ENCODE assay signal across 14 mouse cellular contexts in genomic region chr3:131511616-131512015, GRCm38 (mm10). TPM values are rescaled to one million over a fixed set of nuclear protein-coding genes. Genes with fewer than 3 reads are reported as not detected.
DNase-seq lines count a peak whose midpoint lies in the region; TF ChIP-seq lines count a peak whose summit lies in the region.
"Had no signal": no experiment of that assay in that cellular context is flagged by ENCODE, and none has a peak within 500 bp of the region (broad histone marks: within the 10 kb centered on the region; RNA-seq: fewer than 3 reads in every experiment).

No protein-coding gene starts in this region.

- no peak overlapping the region for H3K9ac ChIP-seq in heart, adult 2 months (ENCODE audit: low read depth, low read length)
- no peak overlapping the region for H3K9ac ChIP-seq in CH12.LX (ENCODE audit: insufficient read depth, low read depth)
- H3K9ac ChIP-seq: heart, embryonic 15.5 days; hindbrain, embryonic 15.5 days; midbrain, embryonic 13.5 days; neural tube, embryonic 12.5 days had no signal

- WGBS in heart, adult 2 months, result 54% methylated on average over 8 of the region's 8 CpGs

- no peaks in the 10 kb centered on the region for H3K4me1 ChIP-seq in heart, adult 2 months (ENCODE audit: control insufficient read depth, insufficient read depth, low read length)
- peaks cover 0 to 7% of the 10 kb centered on the region in 2 experiments; a peak in 2 of 4 replicates for H3K4me1 ChIP-seq in CH12.LX (ENCODE audit: control insufficient read depth in 1 of 2, insufficient read depth in 2 of 2)
- H3K4me1 ChIP-seq: heart, embryonic 15.5 days; hindbrain, embryonic 15.5 days; midbrain, embryonic 13.5 days; neural tube, embryonic 12.5 days had no signal

- DNase-seq in heart, adult 2 months, result no peak
- DNase-seq in heart, adult 18-20 months, result no peak
- no peak for DNase-seq in left cerebral cortex, adult 2 months (ENCODE audit: extremely low spot score in 1 of 2, low spot score in 2 of 2)
- DNase-seq in left cerebral cortex, adult 11 months (ENCODE audit: low spot score), result no peak
- DNase-seq in CH12.LX (ENCODE audit: extremely low read depth), result no peak
- DNase-seq in brain, embryonic 14.5 days (ENCODE audit: low read depth), result no peak
- DNase-seq in right cerebral cortex, postnatal 36 days (ENCODE audit: low spot score in 2 of 2), result no peak
- DNase-seq: cerebellum, adult 11-12 months; gastrocnemius, postnatal 36 days; thymus, adult 18-20 months had no signal

- intact Hi-C loops in heart, adult 2 months (cut with DNase I), result no loop called here
- intact Hi-C loops in left cerebral cortex, adult 2 months (cut with DNase I), result no loop called here

- H3K79me2 ChIP-seq in heart, adult 2 months (replicated peaks; ENCODE audit: control insufficient read depth, insufficient read depth, low read length), result no peaks in the 10 kb centered on the region
- H3K79me2 ChIP-seq in CH12.LX (replicated peaks; ENCODE audit: control insufficient read depth, extremely low read depth, insufficient read depth, poor library complexity, severe bottlenecking), result no peaks in the 10 kb centered on the region

- TF ChIP-seq CTCF in heart, adult 2 months (IDR thresholded peaks at IDR 0.05), result peak; percentile 47
- peak; percentile 29 for TF ChIP-seq CTCF in left cerebral cortex, adult 2 months (IDR thresholded peaks at IDR 0.05)
- peak in 1 of 2 experiments; percentile 67; a peak in 2 of 4 replicates for TF ChIP-seq CTCF in CH12.LX (conservative IDR thresholded peaks at IDR 0.05 in 1 of 2, IDR thresholded peaks at IDR 0.05 in 1 of 2; ENCODE audit: low read depth in 2 of 2, low read length in 2 of 2)
- TF ChIP-seq CTCF in brain, embryonic 14.5 days (IDR thresholded peaks at IDR 0.05; ENCODE audit: borderline replicate concordance, extremely low read depth, insufficient read depth, insufficient read length), result peak; percentile 1; the same call in 1 of the 2 replicates

- no peaks in the 10 kb centered on the region for H3K9me3 ChIP-seq in CH12.LX (replicated peaks; ENCODE audit: low read length)
- H3K9me3 ChIP-seq: heart, embryonic 15.5 days; hindbrain, embryonic 15.5 days; midbrain, embryonic 13.5 days; neural tube, embryonic 12.5 days had no signal

- TF ChIP-seq RAD21 in CH12.LX (IDR thresholded peaks at IDR 0.05; ENCODE audit: low read depth, low read length), result peak; percentile 59

- TF ChIP-seq EP300 in heart, adult 2 months (IDR thresholded peaks at IDR 0.05; ENCODE audit: insufficient read depth, low read depth, low read length), result no peak
- no peak for TF ChIP-seq EP300 in CH12.LX (IDR thresholded peaks at IDR 0.05; ENCODE audit: low read length)

- H3K4me2 ChIP-seq in CH12.LX (ENCODE audit: insufficient read depth, low read depth, poor library complexity, severe bottlenecking), result no peak overlapping the region
- H3K4me2 ChIP-seq: heart, embryonic 15.5 days; hindbrain, embryonic 15.5 days; midbrain, embryonic 13.5 days; neural tube, embryonic 12.5 days had no signal

- no peaks in the 10 kb centered on the region for H3K27me3 ChIP-seq in heart, adult 2 months (ENCODE audit: control insufficient read depth, insufficient read depth, low read length)
- no peaks in the 10 kb centered on the region for H3K27me3 ChIP-seq in CH12.LX (replicated peaks)
- H3K27me3 ChIP-seq: heart, embryonic 15.5 days; hindbrain, embryonic 15.5 days; midbrain, embryonic 13.5 days had no signal

- TF ChIP-seq POLR2A in heart, adult 2 months (IDR thresholded peaks at IDR 0.05; ENCODE audit: insufficient read depth, low read depth, low read length), result no peak
- no peak for TF ChIP-seq POLR2A in CH12.LX (IDR thresholded peaks at IDR 0.05; ENCODE audit: low read depth, low read length)
- TF ChIP-seq POLR2A in brain, embryonic 14.5 days (IDR thresholded peaks at IDR 0.05; ENCODE audit: borderline replicate concordance, extremely low read depth, insufficient read depth, insufficient read length, poor library complexity, severe bottlenecking), result no peak

- in situ Hi-C loops in CH12.LX (cut with MboI; ENCODE audit: low pct_ligation_motif_present, low pct_unique_long_range_greater_than_20kb, low sequenced_read_pairs), result no loop called here

- no peaks in the 10 kb centered on the region for H3K36me3 ChIP-seq in heart, adult 2 months (ENCODE audit: control insufficient read depth, insufficient read depth, low read length)
- no peaks in the 10 kb centered on the region for H3K36me3 ChIP-seq in CH12.LX (replicated peaks in 1 of 2; ENCODE audit: control insufficient read depth in 1 of 2, insufficient read depth in 1 of 2, low read length in 1 of 2)
- H3K36me3 ChIP-seq: heart, embryonic 15.5 days; hindbrain, embryonic 15.5 days; midbrain, embryonic 13.5 days; neural tube, embryonic 12.5 days had no signal

- no peak overlapping the region for H3K27ac ChIP-seq in heart, adult 2 months
- no peak overlapping the region for H3K27ac ChIP-seq in left cerebral cortex, adult 2 months
- no peak overlapping the region for H3K27ac ChIP-seq in CH12.LX (ENCODE audit: insufficient read depth, low read depth)
- H3K27ac ChIP-seq: heart, embryonic 15.5 days; hindbrain, embryonic 15.5 days; midbrain, embryonic 13.5 days; neural tube, embryonic 12.5 days had no signal

- dilution Hi-C loops in CH12.LX (cut with MboI; ENCODE audit: extremely low pct_ligation_motif_present, extremely low pct_unique_long_range_greater_than_20kb, low sequenced_read_pairs), result no loop called here

- H3K4me3 ChIP-seq in heart, adult 2 months, result no peak overlapping the region
- H3K4me3 ChIP-seq in left cerebral cortex, adult 2 months, result no peak overlapping the region
- H3K4me3 ChIP-seq in CH12.LX (replicated peaks in 1 of 3; ENCODE audit: low read depth in 2 of 3, low read length in 2 of 3, poor library complexity in 1 of 3), result no peak overlapping the region
- H3K4me3 ChIP-seq: heart, embryonic 15.5 days; hindbrain, embryonic 15.5 days; midbrain, embryonic 13.5 days; neural tube, embryonic 12.5 days had no signal

TF ChIP-seq in CH12.LX, 34 proteins besides CTCF, POLR2A, EP300 and RAD21:
- TF ChIP-seq ETS1 (conservative IDR thresholded peaks at IDR 0.05; ENCODE audit: low read depth, low read length) (no peak), JUN (IDR thresholded peaks at IDR 0.05; ENCODE audit: insufficient read depth, low read depth, low read length) (no peak), SMC3 (IDR thresholded peaks at IDR 0.05; ENCODE audit: low read depth, low read length) (peak; percentile 65)

RNA-seq across cellular contexts. Expression of gene Sgms2, which starts 20.4 kb away (rescaled TPM):
- total RNA-seq in heart, adult 2 months (2021), result 1 to 10 TPM; 1.4 to 2.5 TPM
- 0.92 and 0.97 TPM in 2 replicates for polyA plus RNA-seq in heart, adult 2 months (2012; rRNA removed)
- total RNA-seq in heart, adult 18-20 months (2021), result 1 to 10 TPM; 1.7 to 1.8 TPM
- total RNA-seq in left cerebral cortex, adult 2 months (2021), result 1 to 10 TPM; 2.3 to 3.6 TPM
- total RNA-seq in CH12.LX (2012; rRNA removed) (not detected in 2 replicates), CH12.LX (2014; rRNA removed) (not detected in 2 replicates)
- polyA plus RNA-seq in CH12.LX (2012; ENCODE audit: insufficient read length, low read depth), result not detected in 2 replicates
- 0.48 and 3.3 TPM in 2 replicates for polyA plus RNA-seq in brain, embryonic 14.5 days (2012; rRNA removed)

RNA-seq across cellular contexts. Expression of gene Papss1, which starts 53.0 kb away (rescaled TPM):
- 1 to 10 TPM; 8.0 to 10.0 TPM for total RNA-seq in heart, adult 2 months (2021)
- polyA plus RNA-seq in heart, adult 2 months (2012; rRNA removed), result 8.5 and 14.1 TPM in 2 replicates
- total RNA-seq in heart, adult 18-20 months (2021), result 10 to 100 TPM; 10.5 TPM
- 10 to 100 TPM; 60.1 to 60.7 TPM for total RNA-seq in left cerebral cortex, adult 2 months (2021)
- total RNA-seq in CH12.LX (2012; rRNA removed), result 15.0 and 19.3 TPM in 2 replicates
- total RNA-seq in CH12.LX (2014; rRNA removed), result 25.5 and 27.1 TPM in 2 replicates
- polyA plus RNA-seq in CH12.LX (2012; ENCODE audit: insufficient read length, low read depth), result 13.0 and 13.1 TPM in 2 replicates
- 95.7 and 98.5 TPM in 2 replicates for polyA plus RNA-seq in brain, embryonic 14.5 days (2012; rRNA removed)
